Mouse (Mus musculus) stomach, embryonic 16.5 days (tissue): Measurements from ENCODE around the gene Car1. TPM values are rescaled to one million over a fixed set of nuclear protein-coding genes. Genes with fewer than 3 reads are reported as not detected.

Experiments used
- ATAC-seq: fragments of 200-750 bp; cut with Nextera tagmentation; 2 replicates; pipeline ENCODE4 v1.8.0; 2017; ENCODE audit warnings: moderate number of reproducible peaks, moderate TSS enrichment; ENCODE audit not compliant: insufficient read depth, low FRiP score
- H3K27ac ChIP-seq: fragments of 300-500 bp; sonication (generic); 2 replicates; pipeline ENCODE4 v1.5.1; 2014; ENCODE audit warnings: low read length
- H3K27me3 ChIP-seq: fragments of 300-500 bp; sonication (generic); 2 replicates; pipeline ENCODE4 v1.6.1; 2014; ENCODE audit warnings: low read length, control low read depth, mixed read lengths; ENCODE audit not compliant: control insufficient read depth, insufficient read depth
- H3K36me3 ChIP-seq: fragments of 300-500 bp; sonication (generic); 2 replicates; pipeline ENCODE4 v1.6.1; 2014; ENCODE audit warnings: low read length; ENCODE audit not compliant: control insufficient read depth, insufficient read depth
- H3K4me1 ChIP-seq: fragments of 300-500 bp; sonication (generic); 2 replicates; pipeline ENCODE4 v1.6.1; 2014; ENCODE audit warnings: low read length, control low read depth, mixed read lengths; ENCODE audit not compliant: control insufficient read depth, insufficient read depth
- H3K4me2 ChIP-seq: fragments of 300-500 bp; sonication (generic); 2 replicates; pipeline ENCODE4 v1.6.1; 2014; ENCODE audit warnings: low read depth, low read length, mixed read lengths
- H3K4me3 ChIP-seq: fragments of 300-500 bp; sonication (generic); replicated peaks from 2 replicates; pipeline ENCODE4 v1.5.1; 2014; ENCODE audit warnings: mild to moderate bottlenecking, low read length
- H3K9ac ChIP-seq: fragments of 300-500 bp; sonication (generic); 2 replicates; pipeline ENCODE4 v1.6.1; 2014; ENCODE audit warnings: low read length
- H3K9me3 ChIP-seq: fragments of 300-500 bp; sonication (generic); replicated peaks from 2 replicates; pipeline ENCODE4 v1.6.1; 2016; ENCODE audit warnings: low read length, control low read depth; ENCODE audit not compliant: control insufficient read depth
- WGBS: fragments of 180-500 bp; shearing (Covaris S2); extraction: QIAGEN DNeasy Blood & Tissue Kit; methylation state at CpG from one replicate; pipeline ENCODE4 v1.1.7; 2014; 5-methylcytosine and 5-hydroxymethylcytosine counted together
- polyA plus RNA-seq: library from polyadenylated mRNA; unstranded; fragments of >200 nt; fragmentation: Nextera tagmentation; extraction: Ambion mirVana; gene quantifications from 2 replicates; pipeline ENCODE4 v1.2.1, GENCODE M21; 2015

Car1 gene
- polyA plus RNA-seq = 0.45 and 1.7 TPM in 2 replicates

DNA sequence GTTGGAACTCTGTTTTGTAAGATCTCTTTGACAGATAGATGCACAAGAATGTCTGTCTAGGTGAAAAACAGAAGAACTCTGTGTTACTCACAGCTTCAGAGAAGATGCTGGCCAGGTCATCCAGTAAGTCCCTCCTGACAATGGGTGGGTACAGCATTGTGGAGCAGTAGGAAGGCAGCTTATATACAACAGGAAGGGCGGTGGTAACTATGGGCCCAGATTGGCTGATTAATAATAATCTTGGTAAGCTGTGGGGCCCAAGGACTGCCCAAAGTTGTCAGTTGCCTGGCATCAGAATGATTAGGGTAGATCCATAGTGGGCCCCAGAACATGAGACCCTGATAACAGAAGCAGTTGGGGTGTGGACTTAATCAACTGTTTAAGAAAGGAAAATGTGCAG, at the start of gene Car1:
Gene Car1 (minus strand): TSS at position 158 of the 400 bp plus-strand sequence.
- Histone ChIP-seq H3K27me3 (no peaks in the 10 kb centered on the region), H3K27ac (no peak within 1 kb of the TSS), H3K9me3 (no peaks in the 10 kb centered on the region), H3K9ac (no peak within 1 kb of the TSS), H3K4me1 (no peaks in the 10 kb centered on the region), H3K4me2 (no peak within 1 kb of the TSS), H3K4me3 (no peak within 1 kb of the TSS), H3K36me3 (no peaks in the 10 kb centered on the region)
- ATAC-seq = no peak
- WGBS = 93% methylated on average over 1 of the region's 1 CpGs

DNA sequence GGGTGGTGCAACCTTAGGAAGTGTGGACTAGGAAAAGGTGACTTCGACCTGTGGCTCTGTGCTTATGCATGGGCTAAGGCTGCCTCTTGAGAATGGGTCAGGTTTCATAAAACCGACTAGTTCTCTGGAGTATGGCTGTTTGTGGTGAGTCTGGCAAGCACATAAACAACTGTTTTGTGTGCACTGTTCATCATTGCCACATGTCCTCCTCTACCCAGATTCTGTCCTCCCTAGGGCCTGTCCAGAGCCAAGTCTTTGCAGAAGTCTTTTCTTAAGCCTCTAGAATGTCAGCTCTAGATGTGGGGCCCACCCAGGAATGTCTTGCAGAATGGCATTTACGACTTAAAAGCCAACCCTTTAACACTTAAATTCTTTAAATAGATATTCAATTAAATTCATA, 49.7 kb upstream of the Car1 start:
- H3K4me2 ChIP-seq = no peak overlapping the region
- H3K27me3 ChIP-seq = no peaks in the 10 kb centered on the region
- no peak overlapping the region for H3K9ac ChIP-seq
- ATAC-seq = no peak
- H3K36me3 ChIP-seq = no peaks in the 10 kb centered on the region
- H3K27ac ChIP-seq = no peak overlapping the region
- H3K9me3 ChIP-seq = no peaks in the 10 kb centered on the region
- H3K4me1 ChIP-seq = peaks cover 6% of the 10 kb centered on the region
- 80% methylated on average over 3 of the region's 3 CpGs for WGBS
- no peak overlapping the region for H3K4me3 ChIP-seq

DNA sequence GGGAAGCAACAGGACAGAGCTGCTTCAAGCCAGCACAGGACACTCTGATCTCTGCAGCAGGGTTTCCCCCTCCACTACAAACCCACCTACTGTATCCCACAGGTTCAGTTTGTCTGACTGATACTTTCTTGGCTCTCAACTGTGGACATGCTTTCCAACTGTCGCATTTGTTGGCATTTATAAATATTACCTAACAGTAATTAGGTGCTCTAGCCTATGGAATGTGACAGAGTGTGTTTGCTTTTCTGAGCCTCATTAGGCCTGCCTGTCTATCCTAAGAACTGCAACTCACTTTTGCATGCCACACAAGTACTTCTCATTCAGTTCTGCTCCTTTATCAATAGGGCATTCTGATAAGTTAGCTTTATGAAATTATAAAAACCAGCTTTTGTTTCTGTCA, 46.3 kb upstream of the Car1 start:
- Histone ChIP-seq H3K9ac (no peak overlapping the region), H3K9me3 (no peaks in the 10 kb centered on the region), H3K4me3 (no peak overlapping the region), H3K36me3 (no peaks in the 10 kb centered on the region), H3K4me2 (no peak overlapping the region), H3K4me1 (no peaks in the 10 kb centered on the region), H3K27me3 (no peaks in the 10 kb centered on the region), H3K27ac (no peak overlapping the region)
- ATAC-seq = no peak
- 15% methylated on average over 1 of the region's 1 CpGs for WGBS

DNA sequence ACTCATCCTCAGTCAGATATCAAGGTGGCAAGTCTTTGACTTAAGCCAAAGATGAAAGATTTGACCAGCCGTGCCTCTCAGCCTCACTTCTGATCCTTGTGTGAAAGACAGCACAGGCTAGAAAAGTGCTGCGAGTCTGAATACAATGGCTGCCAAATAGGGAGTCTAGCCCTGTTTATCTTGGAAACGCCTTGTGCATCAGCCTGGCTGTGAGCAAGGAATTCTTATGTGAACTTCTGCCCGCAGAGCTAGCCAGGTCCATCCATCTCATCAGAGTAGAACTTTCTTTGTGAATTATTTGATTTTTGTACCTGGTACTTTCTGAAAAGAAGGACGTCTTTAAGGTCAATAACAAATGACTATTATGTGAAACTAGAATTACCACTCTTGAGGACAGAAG, 45.8 kb upstream of the Car1 start:
- no peak overlapping the region for H3K4me2 ChIP-seq
- H3K27ac ChIP-seq = no peak overlapping the region
- WGBS = 41% methylated on average over 5 of the region's 5 CpGs
- no peaks in the 10 kb centered on the region for H3K36me3 ChIP-seq
- no peaks in the 10 kb centered on the region for H3K9me3 ChIP-seq
- no peak for ATAC-seq
- H3K27me3 ChIP-seq = no peaks in the 10 kb centered on the region
- H3K4me3 ChIP-seq = no peak overlapping the region
- H3K4me1 ChIP-seq = no peaks in the 10 kb centered on the region
- H3K9ac ChIP-seq = no peak overlapping the region

DNA sequence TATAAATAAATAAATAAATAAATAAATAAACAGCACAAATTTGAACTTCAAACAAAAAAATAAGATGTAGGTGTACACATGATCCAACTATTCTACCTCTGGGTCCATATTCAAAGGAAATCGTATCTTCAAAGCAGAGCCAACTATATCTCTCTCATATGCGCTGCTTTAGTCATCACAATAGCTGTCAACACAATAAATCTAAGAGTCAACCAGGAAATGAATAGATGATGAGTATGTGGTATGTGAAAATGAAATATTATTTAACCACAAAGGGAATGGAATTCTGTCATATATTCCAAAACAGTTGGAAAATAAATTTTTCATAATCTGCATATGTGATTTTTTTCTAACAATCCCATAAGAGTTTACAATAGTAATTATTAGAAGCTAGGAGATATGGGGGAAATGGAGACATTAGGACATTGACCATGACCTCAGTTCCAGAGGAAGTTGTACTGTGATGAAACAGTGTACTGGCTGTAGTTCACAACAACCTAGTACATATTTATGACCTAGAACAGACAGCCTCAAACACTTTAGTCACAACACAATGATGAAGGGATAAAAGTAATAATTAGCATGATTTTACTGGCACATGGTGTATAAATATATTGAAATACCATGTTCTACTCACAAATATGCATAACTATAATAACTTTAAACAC, 40.6 kb upstream of the Car1 start:
- ATAC-seq = no peak
- WGBS = 87% methylated on average over 2 of the region's 2 CpGs

DNA sequence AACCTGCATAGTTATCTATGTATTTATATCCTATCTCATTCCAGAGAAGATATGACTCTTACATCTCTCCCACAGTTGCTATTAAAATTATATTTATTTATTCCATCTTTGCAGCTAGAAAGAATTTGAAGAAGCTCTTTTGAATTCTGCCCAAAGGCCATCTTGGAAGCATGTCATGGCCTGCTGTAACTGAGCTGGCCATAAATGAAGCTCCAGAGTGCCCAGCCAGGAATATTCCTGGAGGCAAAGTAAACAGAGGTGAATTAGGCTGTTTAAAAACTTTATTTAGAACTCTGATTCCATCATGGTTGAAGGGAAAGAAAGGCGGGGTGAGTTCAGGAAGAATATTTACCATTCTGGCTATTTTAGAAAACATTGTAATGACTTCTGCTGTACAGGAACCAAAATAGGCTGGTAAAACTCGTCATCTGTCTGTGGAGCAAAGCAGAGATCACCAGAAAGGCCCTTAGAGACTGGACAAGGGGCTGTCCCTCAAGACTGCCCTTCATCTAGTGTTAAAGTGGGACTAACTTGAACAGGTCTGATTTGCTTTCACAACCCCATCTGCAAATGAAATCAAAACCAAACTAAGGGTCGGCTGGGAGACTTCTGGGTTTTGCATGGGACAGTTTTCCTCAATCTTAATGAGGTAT, 31.4 kb upstream of the Car1 start:
- H3K4me2 ChIP-seq = no peak overlapping the region
- H3K27me3 ChIP-seq = no peaks in the 10 kb centered on the region
- no peaks in the 10 kb centered on the region for H3K4me1 ChIP-seq
- no peak overlapping the region for H3K4me3 ChIP-seq
- H3K27ac ChIP-seq = no peak overlapping the region
- no peaks in the 10 kb centered on the region for H3K9me3 ChIP-seq
- no peak for ATAC-seq
- H3K36me3 ChIP-seq = no peaks in the 10 kb centered on the region
- WGBS = 69% methylated on average over 3 of the region's 3 CpGs
- H3K9ac ChIP-seq = no peak overlapping the region

More for the DNA sequence above, 40.6 kb upstream of the Car1 start:
- Histone ChIP-seq H3K4me1 (no peaks in the 10 kb centered on the region), H3K36me3 (no peaks in the 10 kb centered on the region), H3K9ac (no peak overlapping the region), H3K4me3 (no peak overlapping the region), H3K27me3 (no peaks in the 10 kb centered on the region), H3K9me3 (no peaks in the 10 kb centered on the region), H3K27ac (no peak overlapping the region), H3K4me2 (no peak overlapping the region)

DNA sequence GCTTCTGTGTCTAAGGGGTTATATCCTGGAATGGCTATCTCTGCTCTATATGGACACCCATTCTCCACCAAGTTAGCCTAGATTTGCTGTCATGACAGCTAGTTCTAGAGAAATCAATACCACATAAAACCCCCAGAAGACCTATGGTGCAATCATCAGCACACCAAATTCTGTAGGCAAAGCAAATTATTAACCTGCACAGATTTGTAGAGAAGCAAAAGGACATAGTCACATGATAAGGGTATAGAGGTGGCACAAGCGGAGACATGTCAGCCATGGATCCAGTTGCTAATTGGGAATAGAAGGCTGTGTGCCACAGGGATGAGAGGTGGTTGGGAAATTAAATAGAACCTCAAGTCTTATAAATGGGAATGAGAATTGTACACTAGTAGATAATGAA, 30.8 kb upstream of the Car1 start:
- Histone ChIP-seq H3K27ac (no peak overlapping the region), H3K27me3 (no peaks in the 10 kb centered on the region), H3K4me1 (no peaks in the 10 kb centered on the region), H3K4me2 (no peak overlapping the region), H3K9me3 (no peaks in the 10 kb centered on the region), H3K9ac (no peak overlapping the region), H3K4me3 (no peak overlapping the region), H3K36me3 (no peaks in the 10 kb centered on the region)
- 86% methylated on average over 1 of the region's 1 CpGs for WGBS
- no peak for ATAC-seq

DNA sequence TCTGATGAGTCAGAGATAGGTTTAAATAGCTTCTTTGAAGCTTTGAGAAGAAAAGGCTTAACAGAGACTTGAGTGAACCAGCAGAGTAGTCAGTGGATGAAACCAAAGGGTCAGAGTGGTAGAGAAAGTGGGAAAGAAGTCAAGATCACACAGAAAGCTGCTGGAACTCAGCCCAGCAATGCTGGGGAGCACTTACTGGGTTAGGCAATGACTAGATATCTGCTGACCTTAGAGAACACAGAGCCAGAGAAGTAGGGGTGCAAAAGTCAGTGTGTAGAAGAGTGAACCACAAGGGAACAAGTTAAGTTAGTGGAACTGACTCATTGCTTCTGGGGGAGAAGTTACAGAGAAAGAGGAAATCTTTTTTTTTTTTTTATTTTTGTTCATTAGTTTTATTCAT, 24.6 kb upstream of the Car1 start:
- Histone ChIP-seq H3K4me2 (no peak overlapping the region), H3K36me3 (no peaks in the 10 kb centered on the region), H3K4me1 (no peaks in the 10 kb centered on the region), H3K9ac (no peak overlapping the region), H3K4me3 (no peak overlapping the region), H3K27ac (no peak overlapping the region), H3K27me3 (no peaks in the 10 kb centered on the region), H3K9me3 (no peaks in the 10 kb centered on the region)
- ATAC-seq = no peak

DNA sequence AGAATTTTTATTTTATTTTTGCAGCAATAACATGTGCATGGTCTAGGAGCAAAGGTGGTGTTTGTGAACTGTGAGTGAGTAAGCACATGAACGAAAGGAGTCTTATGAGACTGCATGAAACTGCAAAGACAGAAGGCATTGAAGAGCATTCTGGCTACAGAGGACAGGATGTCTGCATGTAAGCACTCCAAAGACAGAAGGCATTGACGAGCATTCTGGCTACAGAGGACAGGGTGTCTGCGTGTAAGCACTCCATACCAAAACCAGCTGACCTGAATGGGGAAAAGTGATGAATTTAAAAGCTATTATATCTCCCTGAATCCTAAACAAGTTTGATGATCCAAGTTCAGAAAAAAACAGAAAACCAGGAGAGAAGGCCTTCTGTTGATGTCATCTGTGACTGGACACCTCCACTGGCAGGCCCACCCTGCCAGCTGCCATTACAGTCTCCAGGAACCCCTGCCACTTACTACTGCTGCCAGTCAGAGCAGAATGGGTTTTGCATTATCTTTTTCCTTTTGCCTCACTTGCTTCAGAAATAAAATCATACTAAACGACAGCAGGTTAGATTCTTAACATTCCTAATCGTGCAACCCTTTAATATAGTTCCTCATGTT, 23.2 kb upstream of the Car1 start:
- Histone ChIP-seq H3K9me3 (no peaks in the 10 kb centered on the region), H3K36me3 (no peaks in the 10 kb centered on the region), H3K4me1 (no peaks in the 10 kb centered on the region), H3K9ac (no peak overlapping the region), H3K27ac (no peak overlapping the region), H3K27me3 (no peaks in the 10 kb centered on the region), H3K4me3 (no peak overlapping the region), H3K4me2 (no peak overlapping the region)
- WGBS = 76% methylated on average over 5 of the region's 5 CpGs
- no peak for ATAC-seq
